Mouse (Mus musculus) bone marrow macrophage, adult 2 months (primary cell): ENCODE measurements around the gene Slc16a6.

Source experiments
- CTCF ChIP-seq: IDR thresholded peaks from 2 replicates; pipeline ENCODE4 v1.5.1; 2012; ENCODE audit warnings: low read depth, mild to moderate bottlenecking, low read length, moderate library complexity
- POLR2A ChIP-seq: IDR thresholded peaks from 2 replicates; pipeline ENCODE4 v1.6.1; 2012; ENCODE audit warnings: mild to moderate bottlenecking, low read depth, low read length, borderline replicate concordance

GRCm38 (mm10) chr11:109425392-109426271 is 47.8 kb downstream of the Slc16a6 start, which contains the start of gene Amz2:
- TF ChIP-seq CTCF (peak; percentile 84), POLR2A (peak; percentile 12; the same call in 1 of the 2 replicates)
